Mouse (Mus musculus) forebrain, embryonic 10.5 days (tissue): Measurements from ENCODE around the gene Afmid. TPM values are rescaled to one million over a fixed set of nuclear protein-coding genes. Genes with fewer than 3 reads are reported as not detected.

Experiments used
- DNase-seq: peaks from one replicate; pipeline ENCODE4 v3.0.0-alpha.2; 2017; ENCODE audit warnings: low spot score; ENCODE audit errors: extremely low spot score
- H3K27ac ChIP-seq: fragments of 300-500 bp; sonication (generic); 2 replicates; pipeline ENCODE4 v1.5.1; 2016; ENCODE audit warnings: mild to moderate bottlenecking
- H3K27me3 ChIP-seq: fragments of 300-500 bp; sonication (generic); 2 replicates; pipeline ENCODE4 v1.6.1; 2016; ENCODE audit warnings: mild to moderate bottlenecking; ENCODE audit not compliant: poor library complexity, severe bottlenecking
- H3K36me3 ChIP-seq: fragments of 300-500 bp; sonication (generic); replicated peaks from 2 replicates; pipeline ENCODE4 v1.6.1; 2016; ENCODE audit warnings: mild to moderate bottlenecking, moderate library complexity
- H3K4me1 ChIP-seq: fragments of 300-500 bp; sonication (generic); 2 replicates; pipeline ENCODE4 v1.6.1; 2016
- H3K4me3 ChIP-seq: fragments of 300-500 bp; sonication (generic); 2 replicates; pipeline ENCODE4 v1.5.1; 2016; ENCODE audit warnings: mild to moderate bottlenecking, moderate library complexity
- H3K9me3 ChIP-seq: fragments of 300-500 bp; sonication (generic); 2 replicates; pipeline ENCODE4 v1.6.1; 2016; ENCODE audit warnings: mild to moderate bottlenecking, moderate library complexity
- WGBS: fragments of 180-500 bp; shearing (Covaris S2); methylation state at CpG from one replicate; pipeline ENCODE4 v1.1.7; 2016; 5-methylcytosine and 5-hydroxymethylcytosine counted together
- polyA plus RNA-seq: library from polyadenylated mRNA; unstranded; fragments of >200 nt; fragmentation: Nextera tagmentation; extraction: Ambion mirVana; gene quantifications from 2 replicates; pipeline ENCODE4 v1.2.1, GENCODE M21; 2016

Gene Afmid
- polyA plus RNA-seq: 4.0 and 4.8 TPM in 2 replicates

DNA sequence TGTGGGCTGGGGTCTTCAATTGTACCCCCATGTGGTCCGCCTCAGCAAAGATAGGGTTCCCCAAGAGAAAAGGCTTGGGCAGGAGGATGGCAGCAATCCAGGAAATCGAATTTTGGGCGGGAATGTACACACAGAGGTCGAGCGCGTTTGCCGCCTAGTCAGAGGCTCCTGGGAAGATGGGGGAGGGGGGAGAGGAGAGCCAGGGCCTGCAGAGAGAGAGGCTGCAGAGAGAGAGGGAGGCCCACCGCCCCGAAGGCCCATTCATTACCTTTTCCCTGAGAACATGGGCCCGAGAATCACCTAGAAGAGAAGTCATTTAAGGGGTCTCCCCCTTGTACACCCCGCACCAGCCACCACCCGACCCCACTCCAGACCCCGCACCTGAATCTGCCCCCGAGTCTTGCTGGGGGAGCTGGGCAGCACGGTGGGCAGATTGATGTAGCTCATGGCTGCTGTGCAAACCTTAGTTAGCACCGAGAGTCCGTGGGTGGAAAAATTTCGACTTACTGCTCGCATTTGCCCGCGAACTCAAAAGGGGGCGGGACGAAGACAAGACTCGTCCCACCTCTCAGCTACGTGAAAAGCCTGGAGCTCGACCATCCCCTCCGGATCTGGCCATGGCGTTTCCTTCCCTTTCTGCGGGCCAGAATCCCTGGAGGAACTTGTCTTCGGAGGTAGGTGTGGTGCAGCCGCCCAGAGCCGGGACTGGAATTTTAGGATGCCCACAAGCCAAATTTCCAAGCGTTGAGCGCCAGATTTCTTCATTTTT lies at the start of gene Afmid, which contains the start of gene Tk1:
Gene Afmid, plus strand, starts transcription at position 592 of the 769 bp plus-strand sequence.
Gene Tk1, minus strand, starts transcription at position 760 of the 769 bp plus-strand sequence.
- DNase-seq: peak; percentile 88
- H3K4me3 ChIP-seq: peak within 1 kb of the TSS; percentile 80
- WGBS: under 1% methylated on average over 34 of the region's 34 CpGs
- peak within 1 kb of the TSS; percentile 98 for H3K27ac ChIP-seq
- H3K27me3 ChIP-seq: no peaks in the 10 kb centered on the region
- H3K36me3 ChIP-seq: peaks cover 38% of the 10 kb centered on the region
- H3K4me1 ChIP-seq: peaks cover 71% of the 10 kb centered on the region
- H3K9me3 ChIP-seq: no peaks in the 10 kb centered on the region

DNA sequence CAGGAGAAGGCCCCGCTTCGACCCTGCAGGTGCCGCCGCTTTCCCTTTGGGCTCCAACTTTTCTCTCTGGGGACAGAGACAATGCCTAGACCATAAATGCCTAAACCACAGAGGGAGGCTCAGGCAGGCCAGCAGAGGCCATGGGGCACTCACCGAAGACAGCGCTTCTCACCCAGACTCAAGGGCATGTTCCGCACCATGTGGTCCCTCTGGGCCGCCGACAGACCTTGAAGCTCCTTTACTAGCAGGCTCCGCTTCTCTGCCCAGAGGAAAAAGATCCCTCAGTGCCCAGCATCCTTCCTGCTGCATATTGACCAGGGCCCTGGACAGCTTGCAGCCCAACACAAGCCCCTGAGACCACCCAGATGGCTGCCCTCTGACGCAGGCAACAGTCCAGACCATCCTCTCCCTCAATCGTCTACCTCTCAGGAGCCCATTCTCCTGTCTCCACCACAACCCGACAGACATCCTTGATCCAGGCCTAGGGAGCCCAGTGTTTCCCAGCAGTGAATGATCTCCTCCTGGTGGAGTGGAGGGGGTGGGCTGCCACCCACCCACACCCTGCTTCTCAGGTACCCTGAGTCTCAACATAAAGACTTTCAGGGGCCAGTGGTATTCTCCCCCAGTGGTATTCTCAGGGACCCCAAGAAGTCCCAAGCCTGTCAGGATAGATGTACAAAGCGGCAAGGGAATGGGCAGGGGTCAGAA lies 49.5 kb upstream of the Afmid start:
- no peak overlapping the region for H3K4me3 ChIP-seq
- no peak for DNase-seq
- H3K4me1 ChIP-seq: peaks cover 39% of the 10 kb centered on the region
- H3K9me3 ChIP-seq: no peaks in the 10 kb centered on the region
- WGBS: 92% methylated on average over 14 of the region's 14 CpGs
- peaks cover 34% of the 10 kb centered on the region for H3K27me3 ChIP-seq
- no peak overlapping the region for H3K27ac ChIP-seq
- peaks cover 20% of the 10 kb centered on the region; the same call in 1 of the 2 replicates for H3K36me3 ChIP-seq

DNA sequence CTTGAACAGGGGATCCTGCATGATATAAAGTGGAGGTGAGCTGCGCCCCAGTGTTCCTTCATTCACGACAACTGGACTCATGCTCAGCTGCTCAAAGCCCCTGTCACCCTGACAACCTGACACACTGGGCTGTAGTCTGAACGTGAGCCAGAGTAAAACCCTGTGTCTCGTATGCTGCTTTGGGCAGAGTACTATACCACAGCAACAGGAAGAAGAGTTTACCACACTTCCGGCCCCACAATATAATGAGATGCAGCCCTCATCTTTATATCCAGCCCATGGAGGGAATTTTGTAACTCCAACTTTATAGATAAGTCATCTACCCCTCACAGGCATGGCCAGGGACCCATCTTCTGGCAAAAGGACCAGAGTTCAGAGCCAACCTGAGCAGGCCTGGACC lies 48.6 kb upstream of the Afmid start:
- Histone ChIP-seq H3K27me3 (peaks cover 43% of the 10 kb centered on the region), H3K36me3 (peaks cover 15% of the 10 kb centered on the region; the same call in 1 of the 2 replicates), H3K9me3 (no peaks in the 10 kb centered on the region), H3K4me1 (peaks cover 48% of the 10 kb centered on the region), H3K27ac (no peak overlapping the region), H3K4me3 (no peak overlapping the region)
- DNase-seq: no peak
- 88% methylated on average over 5 of the region's 5 CpGs for WGBS

DNA sequence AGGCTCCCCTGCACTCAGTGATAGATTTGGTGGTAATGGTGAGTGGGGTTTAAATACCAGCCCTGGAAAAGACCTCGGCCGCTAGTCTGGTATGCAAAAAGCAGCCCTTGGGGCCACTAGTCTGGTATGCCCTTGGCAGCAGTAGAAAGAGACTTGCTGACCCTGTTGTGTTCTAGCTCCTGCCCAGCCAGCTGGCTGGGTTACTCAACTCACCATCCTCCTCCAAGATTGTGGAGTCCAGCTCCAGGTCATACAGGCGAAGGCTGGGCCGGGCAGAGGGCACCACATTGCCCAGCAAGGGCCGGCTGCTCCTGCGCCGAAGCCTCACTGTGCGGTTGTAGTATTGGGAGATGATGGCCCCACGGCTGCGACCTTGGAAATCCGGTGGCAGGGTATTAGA lies 47.7 kb upstream of the Afmid start:
- Histone ChIP-seq H3K9me3 (no peaks in the 10 kb centered on the region), H3K27me3 (peaks cover 52% of the 10 kb centered on the region), H3K4me3 (no peak overlapping the region), H3K27ac (no peak overlapping the region), H3K36me3 (peaks cover 13% of the 10 kb centered on the region; the same call in 1 of the 2 replicates), H3K4me1 (peaks cover 57% of the 10 kb centered on the region)
- WGBS: 95% methylated on average over 11 of the region's 11 CpGs
- DNase-seq: no peak

DNA sequence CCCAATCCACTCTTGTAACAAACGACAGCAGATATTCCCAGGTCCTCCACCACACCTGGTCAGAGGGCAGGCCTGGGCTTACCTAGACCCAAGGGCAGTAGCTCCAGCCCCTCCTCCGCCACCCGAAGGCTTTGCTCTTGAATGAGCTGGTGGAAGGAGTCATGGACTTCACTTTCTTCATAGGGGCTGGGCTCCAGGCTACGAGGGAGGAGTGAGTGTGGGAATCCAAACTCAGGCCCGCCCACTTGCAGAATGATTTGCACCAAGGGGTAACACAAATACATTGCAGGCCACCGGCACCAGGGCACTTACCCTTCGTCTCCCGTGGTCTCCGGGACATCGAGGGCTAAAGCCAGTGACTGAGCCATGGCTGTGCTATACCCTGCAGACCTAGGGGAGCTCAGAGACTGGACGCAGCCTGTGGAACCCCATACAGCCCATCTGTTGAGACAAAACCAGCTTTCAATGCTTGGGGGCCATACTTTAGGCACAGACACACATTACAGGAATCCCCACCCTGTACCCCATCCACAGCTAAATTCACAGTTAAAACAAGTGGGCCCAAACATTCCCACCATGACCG lies 46.8 kb upstream of the Afmid start:
- peaks cover 61% of the 10 kb centered on the region for H3K27me3 ChIP-seq
- H3K4me3 ChIP-seq: peak overlapping the region; percentile 55
- peaks cover 65% of the 10 kb centered on the region for H3K4me1 ChIP-seq
- no peaks in the 10 kb centered on the region for H3K9me3 ChIP-seq
- H3K27ac ChIP-seq: peak overlapping the region; percentile 84
- WGBS: 67% methylated on average over 12 of the region's 12 CpGs
- no peak for DNase-seq
- peaks cover 9% of the 10 kb centered on the region; the same call in 1 of the 2 replicates for H3K36me3 ChIP-seq

DNA sequence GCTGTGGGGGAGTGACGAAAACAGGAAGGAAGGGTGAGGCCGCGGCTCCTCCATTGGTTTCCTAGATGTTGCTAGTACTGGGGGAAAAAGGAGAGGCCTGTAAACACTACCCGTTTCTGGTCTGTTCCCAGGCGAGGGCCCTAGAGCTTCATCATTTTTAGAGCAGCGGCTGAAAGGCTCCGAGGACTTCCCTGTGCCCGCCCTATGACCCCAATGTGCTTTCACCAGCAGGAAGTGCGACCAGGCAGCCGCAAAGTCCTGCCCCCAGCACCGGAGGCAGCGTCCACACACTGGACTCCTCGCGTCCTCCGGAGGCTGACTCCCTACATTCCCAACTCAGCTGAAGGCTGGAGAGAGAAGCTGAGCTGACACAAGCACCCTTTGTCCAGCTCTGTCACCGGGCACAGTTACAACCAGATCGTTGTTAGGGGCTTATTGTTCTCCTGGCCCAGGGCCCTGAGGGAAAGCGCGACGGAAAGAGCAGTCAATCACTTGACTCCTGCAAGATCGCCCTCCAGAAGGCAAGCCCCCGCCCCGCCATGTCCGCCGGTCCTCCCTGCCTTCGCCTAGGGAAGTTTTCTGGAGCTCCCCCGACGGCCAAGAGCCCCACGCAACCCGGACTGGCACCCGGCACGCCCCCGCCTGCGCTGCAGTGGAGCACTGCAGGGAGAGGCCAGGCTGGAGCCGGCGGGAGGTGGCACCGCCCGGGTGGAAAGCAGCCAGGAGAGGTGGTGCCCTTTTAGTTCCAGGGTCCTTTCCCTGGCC lies 46.1 kb upstream of the Afmid start:
- Histone ChIP-seq H3K27ac (peak overlapping the region; percentile 84), H3K27me3 (peaks cover 68% of the 10 kb centered on the region), H3K36me3 (0 out of 2 replicates have a peak, but pooled peaks cover 7% of the 10 kb centered on the region), H3K4me3 (peak overlapping the region; percentile 55), H3K4me1 (peaks cover 65% of the 10 kb centered on the region), H3K9me3 (no peaks in the 10 kb centered on the region)
- WGBS: 4% methylated on average over 38 of the region's 38 CpGs
- DNase-seq: peak; percentile 61

DNA sequence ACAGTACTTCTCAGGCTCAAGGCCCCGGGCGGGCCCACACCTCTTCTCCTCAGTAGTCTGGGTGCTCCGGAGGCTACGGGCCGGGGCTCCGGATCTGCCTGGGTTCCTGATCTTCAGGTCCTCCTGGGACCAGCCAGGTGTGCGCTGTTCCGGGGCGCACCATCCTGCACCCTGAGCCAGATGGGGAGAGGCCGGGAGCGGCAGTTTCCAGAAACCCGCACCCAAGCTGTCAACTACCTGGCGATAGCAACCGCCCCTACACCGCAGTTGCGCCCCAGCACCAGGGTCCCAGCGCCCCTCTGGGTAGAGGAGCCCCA lies 45.6 kb upstream of the Afmid start:
- Histone ChIP-seq H3K9me3 (no peaks in the 10 kb centered on the region), H3K4me3 (peak overlapping the region; percentile 55), H3K27ac (peak overlapping the region; percentile 84), H3K36me3 (0 out of 2 replicates have a peak, but pooled peaks cover 2% of the 10 kb centered on the region), H3K27me3 (peaks cover 73% of the 10 kb centered on the region), H3K4me1 (peaks cover 65% of the 10 kb centered on the region)
- DNase-seq: peak; percentile 28
- WGBS: 2% methylated on average over 17 of the region's 17 CpGs

DNA sequence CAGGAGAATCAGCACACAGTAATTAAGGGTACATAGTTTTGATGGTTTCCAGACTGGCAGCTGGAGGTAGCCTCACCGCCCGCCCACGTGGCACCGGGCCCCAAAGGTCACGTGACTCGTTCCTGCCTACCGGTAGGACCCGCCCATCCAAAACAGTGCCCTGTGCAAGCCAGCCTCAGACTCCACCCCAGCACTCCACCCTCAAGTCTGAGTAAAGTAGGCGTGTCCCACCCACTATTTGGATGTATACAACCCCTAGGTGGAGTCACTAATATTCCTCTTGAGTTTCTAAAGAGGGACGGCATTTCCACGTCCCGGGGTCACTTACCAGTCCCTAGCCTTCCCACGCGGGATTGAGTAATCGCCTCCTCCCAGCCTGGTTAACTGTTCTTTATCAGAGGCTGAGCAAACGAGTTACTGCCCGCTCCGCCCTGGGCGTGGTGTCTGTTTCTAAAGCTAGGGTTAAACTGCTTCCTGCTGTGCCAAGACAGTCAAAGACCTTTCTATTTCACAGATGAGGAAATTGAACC lies 45.1 kb upstream of the Afmid start:
- Histone ChIP-seq H3K27me3 (peaks cover 78% of the 10 kb centered on the region), H3K27ac (peak overlapping the region; percentile 84), H3K4me3 (peak overlapping the region; percentile 55), H3K9me3 (no peaks in the 10 kb centered on the region), H3K4me1 (peaks cover 65% of the 10 kb centered on the region), H3K36me3 (0 out of 2 replicates have a peak, but pooled peaks cover 2% of the 10 kb centered on the region)
- WGBS: 2% methylated on average over 19 of the region's 19 CpGs
- peak; percentile 71 for DNase-seq

DNA sequence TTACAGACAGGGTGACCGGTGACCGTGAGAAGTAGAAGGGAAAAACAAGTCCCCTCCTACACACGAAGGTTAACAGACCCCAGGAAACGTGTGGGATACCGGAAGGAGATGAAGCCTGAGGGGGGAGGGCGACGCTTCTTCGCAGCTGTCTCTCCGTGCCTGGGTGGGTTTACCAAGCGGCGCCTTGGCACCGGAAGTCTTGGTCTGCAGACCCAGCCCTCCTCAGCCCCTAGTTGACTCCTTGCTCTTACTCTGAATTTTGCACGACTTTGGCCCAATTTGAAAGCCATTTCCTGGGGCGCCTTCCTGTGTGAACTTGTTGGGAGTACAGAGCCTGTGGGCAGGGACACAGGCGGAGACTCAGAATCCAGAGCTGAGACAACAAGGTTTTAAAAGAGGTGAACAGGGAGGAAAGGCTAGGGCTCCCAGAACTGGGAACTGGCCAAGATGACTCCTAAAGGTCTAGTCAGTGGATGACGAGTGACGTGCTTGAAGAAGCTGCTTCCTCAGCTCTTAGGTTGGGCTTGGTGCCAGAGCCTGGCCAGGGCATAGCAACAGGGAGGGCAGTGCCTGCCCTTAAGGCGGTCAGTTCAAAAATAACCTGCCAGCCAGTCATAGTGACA lies 44.4 kb upstream of the Afmid start:
- Histone ChIP-seq H3K27ac (peak overlapping the region; percentile 84), H3K9me3 (no peaks in the 10 kb centered on the region), H3K27me3 (peaks cover 81% of the 10 kb centered on the region), H3K4me3 (peak overlapping the region; percentile 55), H3K4me1 (peaks cover 68% of the 10 kb centered on the region), H3K36me3 (0 out of 2 replicates have a peak, but pooled peaks cover 2% of the 10 kb centered on the region)
- DNase-seq: no peak
- WGBS: 25% methylated on average over 18 of the region's 18 CpGs

DNA sequence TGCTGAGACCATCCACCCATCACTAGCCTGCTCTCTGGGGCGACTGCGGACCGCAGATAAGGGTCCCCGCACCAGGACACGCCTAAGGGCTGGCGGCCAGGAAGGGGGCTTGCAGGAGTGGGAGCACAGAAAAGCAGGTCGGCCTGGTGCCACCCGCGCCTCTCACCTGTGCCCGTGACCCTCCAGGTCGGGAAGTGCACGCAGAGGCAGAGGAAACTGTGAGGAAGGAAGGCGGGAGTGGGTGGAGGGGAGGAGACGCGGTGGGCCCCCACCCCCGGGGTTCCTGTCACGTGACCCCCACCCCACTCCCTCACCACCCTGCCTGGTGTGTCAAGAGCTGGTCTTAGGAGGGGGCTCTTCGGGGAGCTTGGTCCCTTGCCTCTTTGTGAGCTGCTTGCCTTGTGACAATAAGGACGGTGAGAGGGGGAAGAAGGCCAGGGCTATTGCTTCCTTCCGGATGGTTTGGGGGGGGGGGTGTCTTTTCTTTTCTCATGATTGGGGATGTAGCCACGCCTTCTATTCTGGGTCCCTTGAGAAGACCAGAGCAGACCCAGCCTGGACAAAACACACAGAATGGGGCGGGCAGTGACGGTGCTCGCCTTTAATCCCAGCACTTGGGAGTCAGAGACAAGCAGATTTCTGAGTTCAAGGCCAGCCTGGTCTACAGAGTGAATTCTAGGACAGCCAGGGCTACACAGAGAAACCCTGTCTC lies 43.6 kb upstream of the Afmid start, which contains the start of the genes Tmc8 and Tmc6:
Gene Tmc8, plus strand, starts transcription at position 84 of the 712 bp plus-strand sequence.
Gene Tmc6, minus strand, starts transcription at position 206 of the 712 bp plus-strand sequence.
- H3K36me3 ChIP-seq: 0 out of 2 replicates have a peak, but pooled peaks cover 2% of the 10 kb centered on the region
- H3K27ac ChIP-seq: peak within 1 kb of the TSS; percentile 84
- H3K4me3 ChIP-seq: peak within 1 kb of the TSS; percentile 55
- no peaks in the 10 kb centered on the region for H3K9me3 ChIP-seq
- WGBS: 38% methylated on average over 24 of the region's 24 CpGs
- DNase-seq: no peak
- peaks cover 71% of the 10 kb centered on the region for H3K4me1 ChIP-seq
- peaks cover 81% of the 10 kb centered on the region for H3K27me3 ChIP-seq

DNA sequence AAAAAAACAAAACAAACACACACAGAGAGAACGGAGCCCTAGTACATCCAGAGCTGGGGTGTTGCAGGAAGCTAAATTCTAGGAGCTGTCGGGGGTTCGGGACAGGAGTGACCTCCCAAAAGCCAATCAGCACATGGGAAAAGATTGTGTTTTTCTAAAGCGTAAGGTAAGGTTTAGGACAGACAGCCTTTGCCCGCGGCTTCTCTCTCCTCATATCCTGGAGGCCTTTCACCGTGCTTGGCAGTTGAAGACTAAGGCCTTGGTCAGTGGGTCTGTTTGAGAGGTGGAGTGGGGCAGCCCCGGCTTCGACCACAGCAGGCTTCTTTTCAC lies 43.1 kb upstream of the Afmid start:
- Histone ChIP-seq H3K27ac (peak overlapping the region; percentile 84), H3K27me3 (peaks cover 81% of the 10 kb centered on the region), H3K4me3 (peak overlapping the region; percentile 55), H3K36me3 (0 out of 2 replicates have a peak, but pooled peaks cover 2% of the 10 kb centered on the region), H3K9me3 (no peaks in the 10 kb centered on the region), H3K4me1 (peaks cover 68% of the 10 kb centered on the region)
- DNase-seq: no peak
- 50% methylated on average over 9 of the region's 9 CpGs for WGBS
